Mouse (Mus musculus) embryonic facial prominence, embryonic 14.5 days (tissue): ENCODE measurements at regions not wholly inside any gene's neighbourhood (a gene's known extent, or its start where the extent isn't known, plus 50 kb on each side); places are given as distances from the start of the nearest gene placed in this dataset.
A peak's percentile ranks its signal among the peaks of the same experiment; 100 is the strongest.

Experiments used
- ATAC-seq: fragments of 200-750 bp; cut with Nextera tagmentation; 2 replicates; pipeline ENCODE4 v1.8.0; 2017; ENCODE audit warnings: low read depth, moderate number of reproducible peaks, moderate TSS enrichment
- DNase-seq: peaks from one replicate; pipeline ENCODE4 v3.0.0-alpha.2; 2015; ENCODE audit warnings: low spot score
- H3K27ac ChIP-seq: fragments of 300-500 bp; sonication (generic); replicated peaks from 2 replicates; pipeline ENCODE4 v1.5.1; 2014; ENCODE audit warnings: low read depth, mild to moderate bottlenecking, low read length, moderate library complexity
- H3K27me3 ChIP-seq: fragments of 300-500 bp; sonication (generic); replicated peaks from 2 replicates; pipeline ENCODE4 v1.6.1; 2014; ENCODE audit warnings: low read length; ENCODE audit not compliant: control insufficient read depth, insufficient read depth
- H3K36me3 ChIP-seq: fragments of 300-500 bp; sonication (generic); 2 replicates; pipeline ENCODE4 v1.6.1; 2014; ENCODE audit warnings: low read length, mixed read lengths; ENCODE audit not compliant: control insufficient read depth, insufficient read depth
- H3K4me1 ChIP-seq: fragments of 300-500 bp; sonication (generic); 2 replicates; pipeline ENCODE4 v1.6.1; 2014; ENCODE audit warnings: antibody characterized with exemption, low read length; ENCODE audit not compliant: control insufficient read depth, insufficient read depth
- H3K4me2 ChIP-seq: fragments of 300-500 bp; sonication (generic); 2 replicates; pipeline ENCODE4 v1.6.1; 2014; ENCODE audit warnings: low read depth, mild to moderate bottlenecking, low read length, moderate library complexity, mixed read lengths
- H3K4me3 ChIP-seq: fragments of 300-500 bp; sonication (generic); 2 replicates; pipeline ENCODE4 v1.5.1; 2014; ENCODE audit warnings: low read depth, mild to moderate bottlenecking, low read length
- H3K9ac ChIP-seq: fragments of 300-500 bp; sonication (generic); 2 replicates; pipeline ENCODE4 v1.6.1; 2014; ENCODE audit warnings: low read depth, mild to moderate bottlenecking, low read length, moderate library complexity, mixed read lengths
- H3K9me3 ChIP-seq: fragments of 300-500 bp; sonication (generic); 2 replicates; pipeline ENCODE4 v1.6.1; 2016; ENCODE audit warnings: low read length; ENCODE audit not compliant: control insufficient read depth
- WGBS: fragments of 180-500 bp; shearing (Covaris S2); extraction: QIAGEN DNeasy Blood & Tissue Kit; methylation state at CpG from one replicate; pipeline ENCODE4 v1.1.7; 2014; 5-methylcytosine and 5-hydroxymethylcytosine counted together

DNA sequence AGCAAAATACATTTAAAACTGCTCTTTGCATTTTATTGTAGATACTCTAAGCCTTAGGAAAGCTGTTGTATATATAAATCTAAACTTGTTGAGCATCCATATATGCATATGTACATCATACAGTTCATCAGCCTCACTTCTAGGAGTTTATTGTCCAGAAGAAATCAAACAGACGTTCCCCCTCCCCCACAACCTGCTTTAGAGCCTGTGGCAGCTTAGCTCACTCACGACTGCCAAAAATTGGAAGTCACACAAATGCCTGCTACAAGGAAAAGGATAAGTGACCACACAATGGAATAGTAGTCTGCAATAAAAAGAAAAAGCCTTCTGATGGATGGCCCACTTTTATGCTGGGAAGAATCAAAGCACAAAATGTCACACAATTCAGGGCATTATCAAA lies 267.8 kb downstream of the Tcerg1l start:
- Histone ChIP-seq H3K4me2 (no peak overlapping the region), H3K36me3 (no peaks in the 10 kb centered on the region), H3K27me3 (no peaks in the 10 kb centered on the region), H3K27ac (no peak overlapping the region), H3K4me1 (no peaks in the 10 kb centered on the region), H3K4me3 (no peak overlapping the region), H3K9me3 (no peaks in the 10 kb centered on the region), H3K9ac (no peak overlapping the region)
- DNase-seq (no peak), ATAC-seq (no peak)
- WGBS: 43% methylated on average over 2 of the region's 2 CpGs

DNA sequence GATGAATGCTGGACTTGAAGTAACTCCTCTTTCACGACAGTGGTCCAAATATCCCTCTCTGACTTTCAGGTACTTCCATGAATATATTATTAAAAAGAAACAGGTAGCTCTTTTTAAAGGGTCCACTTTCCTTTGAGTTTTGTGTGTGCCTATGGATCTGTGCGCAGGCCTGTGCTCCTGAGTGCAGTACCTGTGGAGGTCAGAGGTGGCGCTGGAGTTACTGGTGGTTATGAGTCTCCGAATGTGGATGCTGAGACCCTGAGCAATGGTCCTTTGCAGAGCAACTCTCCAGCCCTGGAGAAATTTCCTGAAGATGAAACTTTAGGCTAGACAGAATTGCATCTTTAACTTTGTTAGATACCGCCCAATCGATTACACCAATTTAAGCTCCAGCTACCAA lies 264.1 kb downstream of the Tcerg1l start:
- H3K4me3 ChIP-seq: no peak overlapping the region
- no peak overlapping the region for H3K9ac ChIP-seq
- WGBS: 95% methylated on average over 6 of the region's 6 CpGs
- H3K27ac ChIP-seq: no peak overlapping the region
- ATAC-seq: no peak
- no peak for DNase-seq
- no peaks in the 10 kb centered on the region for H3K9me3 ChIP-seq
- H3K36me3 ChIP-seq: no peaks in the 10 kb centered on the region
- H3K4me2 ChIP-seq: no peak overlapping the region
- no peaks in the 10 kb centered on the region for H3K27me3 ChIP-seq
- no peaks in the 10 kb centered on the region for H3K4me1 ChIP-seq

DNA sequence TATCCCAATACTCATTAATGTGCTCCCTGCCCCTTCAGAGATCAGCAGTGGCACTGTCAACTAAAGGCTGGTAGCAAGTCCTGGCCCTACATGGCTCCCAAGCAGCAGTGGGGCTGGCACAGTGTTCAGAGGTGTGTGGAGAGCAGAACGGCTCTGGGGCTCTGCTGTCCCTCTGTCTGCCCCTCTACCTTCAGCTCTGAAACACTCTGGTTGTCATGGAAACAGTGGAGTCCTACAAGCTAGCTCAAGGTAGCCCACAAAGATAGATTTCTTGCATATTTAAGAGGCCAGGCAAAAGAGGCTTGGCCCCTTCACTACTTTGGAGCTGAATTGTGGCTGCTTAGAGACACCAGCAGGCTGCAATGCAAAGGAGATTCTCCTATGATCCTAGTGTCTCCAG lies 259.6 kb downstream of the Tcerg1l start:
- H3K27me3 ChIP-seq: no peaks in the 10 kb centered on the region
- H3K9me3 ChIP-seq: no peaks in the 10 kb centered on the region
- no peak for ATAC-seq
- no peak for DNase-seq
- no peak overlapping the region for H3K27ac ChIP-seq
- 46% methylated on average over 1 of the region's 1 CpGs for WGBS
- H3K36me3 ChIP-seq: no peaks in the 10 kb centered on the region
- no peaks in the 10 kb centered on the region for H3K4me1 ChIP-seq
- no peak overlapping the region for H3K9ac ChIP-seq
- H3K4me2 ChIP-seq: no peak overlapping the region
- no peak overlapping the region for H3K4me3 ChIP-seq

DNA sequence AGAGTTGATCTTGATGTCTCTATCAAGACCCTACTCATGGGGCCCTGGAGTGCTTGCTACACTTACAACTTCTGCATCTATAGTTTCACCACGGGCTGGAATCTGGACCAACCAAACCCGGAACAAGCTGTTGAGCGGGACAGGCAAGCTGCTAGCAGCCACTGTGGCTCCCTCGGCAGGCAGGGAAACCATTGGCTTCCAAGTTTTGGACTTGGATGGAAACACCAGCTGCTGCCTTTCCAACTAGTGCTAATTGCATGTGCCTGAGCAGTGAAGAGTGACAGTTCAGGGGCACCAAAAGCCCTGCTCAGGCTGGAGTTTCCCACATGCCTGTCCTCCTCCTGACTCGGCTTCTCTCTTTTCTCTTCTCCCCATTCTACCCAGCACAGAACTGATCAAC lies 257.8 kb downstream of the Tcerg1l start:
- Histone ChIP-seq H3K4me3 (no peak overlapping the region), H3K27ac (no peak overlapping the region)

DNA sequence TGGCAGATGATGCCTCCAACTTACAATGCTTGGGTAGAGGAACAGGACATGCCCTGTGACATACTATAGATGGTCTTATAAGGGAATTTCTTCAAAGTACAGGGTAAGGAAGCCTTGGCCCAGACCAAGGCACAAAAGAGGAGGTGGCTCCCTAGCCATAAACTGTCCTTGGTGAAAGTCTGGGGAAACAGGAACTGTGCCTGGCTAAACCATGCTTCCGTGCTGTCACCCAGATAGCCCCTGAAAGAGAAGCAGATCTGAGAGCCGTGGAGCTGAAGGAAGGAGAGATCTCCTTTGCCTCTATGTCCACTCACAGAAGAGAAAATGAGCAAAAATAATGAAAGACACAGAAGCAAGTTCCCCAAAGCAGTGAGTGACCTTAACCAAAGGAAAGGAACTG lies 248.0 kb downstream of the Tcerg1l start:
- ATAC-seq: no peak
- Histone ChIP-seq H3K9me3 (no peaks in the 10 kb centered on the region), H3K4me2 (no peak overlapping the region), H3K36me3 (no peaks in the 10 kb centered on the region), H3K27ac (no peak overlapping the region), H3K9ac (no peak overlapping the region), H3K4me3 (no peak overlapping the region), H3K27me3 (no peaks in the 10 kb centered on the region), H3K4me1 (no peaks in the 10 kb centered on the region)
- WGBS: 74% methylated on average over 2 of the region's 2 CpGs
- DNase-seq: no peak

More for the DNA sequence above, 257.8 kb downstream of the Tcerg1l start:
- no peak overlapping the region for H3K4me2 ChIP-seq
- H3K9ac ChIP-seq: no peak overlapping the region
- no peaks in the 10 kb centered on the region for H3K4me1 ChIP-seq
- WGBS: 77% methylated on average over 5 of the region's 5 CpGs
- DNase-seq (no peak), ATAC-seq (no peak)
- no peaks in the 10 kb centered on the region for H3K27me3 ChIP-seq
- H3K36me3 ChIP-seq: no peaks in the 10 kb centered on the region
- H3K9me3 ChIP-seq: no peaks in the 10 kb centered on the region

DNA sequence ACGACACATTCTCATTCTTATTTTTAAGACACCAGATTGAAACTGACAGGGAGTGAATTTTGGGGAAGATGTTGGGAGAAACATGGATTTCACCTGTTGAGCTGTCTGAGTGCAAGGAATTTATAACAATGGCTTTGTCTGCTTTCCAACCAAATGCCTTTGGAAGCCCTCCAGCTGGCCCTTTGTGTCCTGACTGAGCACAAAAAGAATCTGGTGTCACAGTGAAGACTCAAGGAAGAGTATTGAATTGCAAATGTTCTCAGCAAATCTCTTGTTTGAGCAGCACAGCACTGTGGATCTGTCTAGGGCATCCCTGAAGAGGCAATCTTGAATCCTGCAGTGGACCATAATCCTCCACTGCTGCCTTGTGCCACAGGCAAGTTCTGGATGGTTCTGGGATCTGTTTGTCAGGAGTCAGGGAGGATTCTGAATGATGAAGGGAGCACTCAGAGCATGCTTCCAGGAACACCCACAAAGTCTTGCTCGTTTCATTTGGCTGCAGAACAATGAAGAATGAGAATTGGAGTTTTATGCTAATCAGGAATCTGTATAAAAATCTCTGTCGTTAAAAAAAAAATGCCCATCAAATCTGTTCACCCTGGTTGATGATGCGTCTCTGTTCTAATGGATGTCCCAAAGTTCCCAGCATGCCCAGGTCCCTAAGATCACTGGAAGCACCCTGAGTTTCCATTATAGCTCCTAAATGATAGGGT lies 243.9 kb downstream of the Tcerg1l start:
- H3K9ac ChIP-seq: no peak overlapping the region
- ATAC-seq: 0 out of 2 replicates have a peak, but pooled peaks have one; percentile 30
- H3K4me2 ChIP-seq: no peak overlapping the region
- H3K4me1 ChIP-seq: no peaks in the 10 kb centered on the region
- H3K27ac ChIP-seq: no peak overlapping the region
- no peak overlapping the region for H3K4me3 ChIP-seq
- 61% methylated on average over 4 of the region's 4 CpGs for WGBS
- H3K9me3 ChIP-seq: no peaks in the 10 kb centered on the region
- H3K36me3 ChIP-seq: no peaks in the 10 kb centered on the region
- peak; percentile 66 for DNase-seq
- no peaks in the 10 kb centered on the region for H3K27me3 ChIP-seq
